In genomic region chr2:71629301-71630142, GRCm38 (mm10) we compare ENCODE assay signal across 8 mouse cellular contexts.
A peak's percentile ranks its signal among the peaks of the same experiment; 100 is the strongest.
DNase-seq lines count a peak whose midpoint lies in the region; ATAC-seq and TF ChIP-seq lines count a peak whose summit lies in the region.

No protein-coding gene starts in this region.

- H3K4me2 ChIP-seq in kidney, postnatal 0 days (ENCODE audit: low read length), result peak overlapping the region; percentile 77
- H3K4me2 ChIP-seq in heart, embryonic 15.5 days, result peak overlapping the region; percentile 90
- peak overlapping the region; percentile 69 for H3K4me2 ChIP-seq in midbrain, embryonic 13.5 days (replicated peaks)

- TF ChIP-seq CTCF in kidney, postnatal 0 days (IDR thresholded peaks at IDR 0.05; ENCODE audit: low read depth), result no peak

- peak overlapping the region; percentile 32 for H3K4me3 ChIP-seq in kidney, postnatal 0 days (replicated peaks; ENCODE audit: low read depth, low read length)
- peak overlapping the region; percentile 50 for H3K4me3 ChIP-seq in heart, embryonic 15.5 days
- peak overlapping the region; percentile 39 for H3K4me3 ChIP-seq in midbrain, embryonic 13.5 days (replicated peaks)

- peak; percentile 39 for DNase-seq in kidney, postnatal 0 days (ENCODE audit: low spot score)
- no peak for DNase-seq in kidney, adult 11 months
- peak; percentile 73 for DNase-seq in embryo, embryonic 10.5 days (ENCODE audit: low spot score)
- peak; percentile 47 to 50 for DNase-seq in left cerebral cortex, adult 8-10 months (ENCODE audit: low spot score in 2 of 2)
- DNase-seq in urinary bladder, adult 18-20 months (ENCODE audit: low spot score in 2 of 2), result no peak
- DNase-seq in adrenal gland, adult 2 months, result no peak

- ATAC-seq in kidney, postnatal 0 days (replicated peaks; ENCODE audit: low FRiP score, low read depth), result no peak; the same call in 1 of the 2 replicates
- ATAC-seq in heart, embryonic 15.5 days (replicated peaks; ENCODE audit: insufficient number of reproducible peaks, insufficient read depth, low FRiP score, low read depth), result no peak
- ATAC-seq in midbrain, embryonic 13.5 days, result peak; percentile 55

- H3K27ac ChIP-seq in kidney, postnatal 0 days, result no peak overlapping the region
- H3K27ac ChIP-seq in heart, embryonic 15.5 days, result peak overlapping the region; percentile 24; the same call in 1 of the 2 replicates
- H3K27ac ChIP-seq in midbrain, embryonic 13.5 days, result peak overlapping the region; percentile 74

- peaks cover 9% of the 10 kb centered on the region; the same call in 1 of the 2 replicates for H3K4me1 ChIP-seq in kidney, postnatal 0 days (replicated peaks; ENCODE audit: insufficient read depth, low read length)
- H3K4me1 ChIP-seq in heart, embryonic 15.5 days (replicated peaks), result peaks cover 18% of the 10 kb centered on the region
- H3K4me1 ChIP-seq in midbrain, embryonic 13.5 days (replicated peaks), result peaks cover 50% of the 10 kb centered on the region

- no peaks in the 10 kb centered on the region for H3K27me3 ChIP-seq in kidney, postnatal 0 days (ENCODE audit: insufficient read depth, low read length)
- peaks cover 7% of the 10 kb centered on the region; the same call in 1 of the 2 replicates for H3K27me3 ChIP-seq in heart, embryonic 15.5 days
- peaks cover 8% of the 10 kb centered on the region for H3K27me3 ChIP-seq in midbrain, embryonic 13.5 days

- no peaks in the 10 kb centered on the region for H3K9me3 ChIP-seq in kidney, postnatal 0 days (replicated peaks; ENCODE audit: low read length)
- H3K9me3 ChIP-seq in heart, embryonic 15.5 days (replicated peaks), result no peaks in the 10 kb centered on the region
- H3K9me3 ChIP-seq in midbrain, embryonic 13.5 days, result no peaks in the 10 kb centered on the region

- WGBS in kidney, postnatal 0 days, result 2% methylated on average over 43 of the region's 43 CpGs
- 1% methylated on average over 43 of the region's 43 CpGs for WGBS in heart, embryonic 15.5 days
- WGBS in midbrain, embryonic 13.5 days, result under 1% methylated on average over 43 of the region's 43 CpGs

- no peaks in the 10 kb centered on the region for H3K36me3 ChIP-seq in kidney, postnatal 0 days (ENCODE audit: insufficient read depth, low read length)
- H3K36me3 ChIP-seq in heart, embryonic 15.5 days, result no peaks in the 10 kb centered on the region
- no peaks in the 10 kb centered on the region for H3K36me3 ChIP-seq in midbrain, embryonic 13.5 days

- peak overlapping the region; percentile 35; the same call in 1 of the 2 replicates for H3K9ac ChIP-seq in kidney, postnatal 0 days (ENCODE audit: low read depth, low read length)
- peak overlapping the region; percentile 34 for H3K9ac ChIP-seq in heart, embryonic 15.5 days
- peak overlapping the region; percentile 64 for H3K9ac ChIP-seq in midbrain, embryonic 13.5 days (replicated peaks)

Comparison
In these comparisons a context has a peak if more than half of its experiments do, and no peak if none do; other contexts are left out.
1. DNase-seq: peak in kidney, postnatal 0 days (single experiment), embryo, embryonic 10.5 days (single experiment) and left cerebral cortex, adult 8-10 months (2 of 2); none in kidney, adult 11 months (single experiment), urinary bladder, adult 18-20 months (0 of 2) and adrenal gland, adult 2 months (single experiment).
2. Peak in every context shown above with its lines, with median percentiles within 50 percentile points of each other: H3K4me2 ChIP-seq, H3K4me3 ChIP-seq and H3K9ac ChIP-seq.